ENCODE assay signal across 31 mouse cellular contexts in genomic region chr12:31225451-31225850, GRCm38 (mm10). TPM values are rescaled to one million over a fixed set of nuclear protein-coding genes. Genes with fewer than 3 reads are reported as not detected.
DNase-seq lines count a peak whose midpoint lies in the region; ATAC-seq and TF ChIP-seq lines count a peak whose summit lies in the region.
"Had no signal": no experiment of that assay in that cellular context is flagged by ENCODE, and none has a peak within 500 bp of the region (broad histone marks: within the 10 kb centered on the region; RNA-seq: fewer than 3 reads in every experiment).

No protein-coding gene starts in this region.

- no peaks in the 10 kb centered on the region for H3K9me3 ChIP-seq in hindbrain, embryonic 12.5 days (replicated peaks)
- H3K9me3 ChIP-seq in hindbrain, embryonic 16.5 days (ENCODE audit: control insufficient read depth, low read length), result no peaks in the 10 kb centered on the region
- no peaks in the 10 kb centered on the region for H3K9me3 ChIP-seq in E14TG2a.4 (ENCODE audit: low read length)
- no peaks in the 10 kb centered on the region for H3K9me3 ChIP-seq in midbrain, embryonic 10.5 days (replicated peaks)
- H3K9me3 ChIP-seq: G1E; heart, embryonic 15.5 days; liver, embryonic 13.5 days had no signal

- WGBS in hindbrain, embryonic 12.5 days, result 39% methylated on average over 8 of the region's 8 CpGs
- WGBS in hindbrain, embryonic 16.5 days, result 56% methylated on average over 8 of the region's 8 CpGs
- WGBS in midbrain, embryonic 10.5 days, result 44% methylated on average over 8 of the region's 8 CpGs

- no peak overlapping the region for H3K4me2 ChIP-seq in hindbrain, embryonic 12.5 days (replicated peaks)
- no peak overlapping the region for H3K4me2 ChIP-seq in hindbrain, embryonic 16.5 days (ENCODE audit: low read length)
- H3K4me2 ChIP-seq: heart, embryonic 15.5 days; liver, embryonic 13.5 days had no signal

- H3K4me3 ChIP-seq in hindbrain, embryonic 12.5 days, result no peak overlapping the region
- no peak overlapping the region for H3K4me3 ChIP-seq in hindbrain, embryonic 16.5 days (ENCODE audit: low read length)
- H3K4me3 ChIP-seq in C2C12 (ENCODE audit: insufficient read depth, poor library complexity, severe bottlenecking) (no peak overlapping the region), E14TG2a.4 (replicated peaks; ENCODE audit: low read length) (peak overlapping the region; percentile 32; the same call in 1 of the 2 replicates)
- H3K4me3 ChIP-seq in midbrain, embryonic 10.5 days, result no peak overlapping the region
- H3K4me3 ChIP-seq: heart, embryonic 15.5 days; left cerebral cortex, adult 2 months; liver, embryonic 13.5 days had no signal

- no peaks in the 10 kb centered on the region for H3K36me3 ChIP-seq in hindbrain, embryonic 12.5 days
- H3K36me3 ChIP-seq in hindbrain, embryonic 16.5 days (ENCODE audit: control insufficient read depth, insufficient read depth, low read length), result no peaks in the 10 kb centered on the region
- no peaks in the 10 kb centered on the region for H3K36me3 ChIP-seq in C2C12 (ENCODE audit: control insufficient read depth, insufficient read depth)
- H3K36me3 ChIP-seq in E14TG2a.4 (ENCODE audit: insufficient read depth, low read length), result no peaks in the 10 kb centered on the region
- no peaks in the 10 kb centered on the region for H3K36me3 ChIP-seq in midbrain, embryonic 10.5 days
- H3K36me3 ChIP-seq: G1E; heart, embryonic 15.5 days; liver, embryonic 13.5 days had no signal

- no peaks in the 10 kb centered on the region for H3K79me2 ChIP-seq in C2C12 (ENCODE audit: control insufficient read depth, insufficient read depth)

- peak; percentile 32; the same call in 1 of the 2 replicates for ATAC-seq in hindbrain, embryonic 12.5 days (ENCODE audit: low FRiP score)
- no peak for ATAC-seq in hindbrain, embryonic 16.5 days
- ATAC-seq: forebrain, postnatal 0 days; Patski had no signal

- peak; percentile 96 for DNase-seq in ZHBTc4 (ENCODE audit: low read depth, low spot score)
- DNase-seq in midbrain, embryonic 10.5 days (ENCODE audit: low spot score), result no peak
- no peak for DNase-seq in adrenal gland, adult 2 months
- DNase-seq: adrenal gland, postnatal 14 days; cerebellum, adult 2 months; cerebellum, postnatal 25 days; forebrain, postnatal 0 days; gastrocnemius, postnatal 36 days; heart, postnatal 36 days; kidney, adult 11 months; kidney, postnatal 10 days; liver, embryonic 13.5 days; lung, adult 2 months; midbrain, embryonic 14.5 days; right cerebral cortex, postnatal 14 days; spleen, adult 18-20 months; thymus, postnatal 14 days had no signal

- TF ChIP-seq CTCF in C2C12 (IDR thresholded peaks at IDR 0.05; ENCODE audit: control insufficient read depth, insufficient read depth, insufficient read length), result no peak
- no peak for TF ChIP-seq CTCF in E14TG2a.4 (conservative IDR thresholded peaks at IDR 0.05; ENCODE audit: low read length)

- H3K27me3 ChIP-seq in hindbrain, embryonic 12.5 days, result no peaks in the 10 kb centered on the region
- H3K27me3 ChIP-seq in hindbrain, embryonic 16.5 days (replicated peaks; ENCODE audit: control insufficient read depth, insufficient read depth, low read length), result no peaks in the 10 kb centered on the region
- H3K27me3 ChIP-seq in C2C12 (ENCODE audit: control insufficient read depth, insufficient read depth, insufficient read length), result no peaks in the 10 kb centered on the region
- 0 out of 2 replicates have a peak, but pooled peaks cover 2% of the 10 kb centered on the region for H3K27me3 ChIP-seq in E14TG2a.4 (ENCODE audit: insufficient read depth, low read length)
- H3K27me3 ChIP-seq in midbrain, embryonic 10.5 days (ENCODE audit: low read depth, poor library complexity, severe bottlenecking), result no peaks in the 10 kb centered on the region
- H3K27me3 ChIP-seq: heart, embryonic 15.5 days; liver, embryonic 13.5 days; Patski had no signal

- no peaks in the 10 kb centered on the region for H3K4me1 ChIP-seq in hindbrain, embryonic 12.5 days
- no peaks in the 10 kb centered on the region for H3K4me1 ChIP-seq in hindbrain, embryonic 16.5 days (ENCODE audit: control insufficient read depth, insufficient read depth, low read depth, low read length)
- peaks cover 57% of the 10 kb centered on the region for H3K4me1 ChIP-seq in E14TG2a.4 (replicated peaks; ENCODE audit: low read depth, low read length)
- peaks cover 18% of the 10 kb centered on the region for H3K4me1 ChIP-seq in midbrain, embryonic 10.5 days
- H3K4me1 ChIP-seq: liver, embryonic 13.5 days had no signal

- no peaks in the 10 kb centered on the region for H3K79me3 ChIP-seq in C2C12 (ENCODE audit: low read depth)

- no peak overlapping the region for H3K9ac ChIP-seq in hindbrain, embryonic 12.5 days
- H3K9ac ChIP-seq in hindbrain, embryonic 16.5 days (ENCODE audit: low read depth, low read length), result no peak overlapping the region
- H3K9ac ChIP-seq: forebrain, postnatal 0 days; heart, embryonic 15.5 days; liver, embryonic 13.5 days had no signal

- no peak overlapping the region for H3ac ChIP-seq in C2C12 (ENCODE audit: control insufficient read depth, insufficient read length, low read depth)

- H3K27ac ChIP-seq in hindbrain, embryonic 12.5 days, result no peak overlapping the region
- no peak overlapping the region for H3K27ac ChIP-seq in hindbrain, embryonic 16.5 days (ENCODE audit: low read depth, low read length)
- no peak overlapping the region for H3K27ac ChIP-seq in midbrain, embryonic 10.5 days (replicated peaks)
- H3K27ac ChIP-seq: heart, embryonic 15.5 days; left cerebral cortex, adult 2 months; liver, embryonic 13.5 days had no signal

TF ChIP-seq in C2C12, 6 proteins besides CTCF, POLR2A, EP300 and RAD21:
- TF ChIP-seq FOSL1 (IDR thresholded peaks at IDR 0.05; ENCODE audit: insufficient read depth, low read length, poor library complexity, severe bottlenecking) (no peak), USF1 (IDR thresholded peaks at IDR 0.05; ENCODE audit: low read depth) (peak; percentile 51), MYOG (IDR thresholded peaks at IDR 0.05; ENCODE audit: control insufficient read depth, extremely low read depth, insufficient read length) (no peak), CEBPB (IDR thresholded peaks at IDR 0.05; ENCODE audit: low read depth) (no peak)

RNA-seq across cellular contexts. Expression of gene Gm6993, which starts 15.1 kb away (rescaled TPM):
- not detected in 2 replicates for polyA plus RNA-seq in hindbrain, embryonic 12.5 days (2016; fragmentation: Nextera tagmentation; extraction: Ambion mirVana)
- polyA plus RNA-seq in hindbrain, embryonic 16.5 days (2015; fragmentation: Nextera tagmentation; extraction: Ambion mirVana), result not detected in 2 replicates
- not detected for polyA plus RNA-seq in C2C12 (2012; fragmentation: generic; extraction: Trizol)
- not detected in 2 replicates for polyA plus RNA-seq in midbrain, embryonic 10.5 days (2016; fragmentation: Nextera tagmentation; extraction: Ambion mirVana)
- not detected for total RNA-seq in adrenal gland, adult 2 months (2021)
- not detected in 2 replicates for polyA plus RNA-seq in adrenal gland, adult 2 months (2012; rRNA removed)
- total RNA-seq: adrenal gland, postnatal 14 days; forebrain, postnatal 0 days; G1E; gastrocnemius, postnatal 36 days; heart, adult 8-10 months; heart, postnatal 36 days; layer of hippocampus, postnatal 10 days; left cerebral cortex, adult 2 months; left cerebral cortex, postnatal 36 days; megakaryocyte, adult 5-6 weeks had no signal
- polyA plus RNA-seq: cerebellum, adult 2 months; embryonic facial prominence, embryonic 14.5 days; forebrain, postnatal 0 days; G1E; heart, embryonic 15.5 days; limb, embryonic 14.5 days; liver, embryonic 13.5 days; lung, adult 2 months; midbrain, embryonic 14.5 days; Patski had no signal

RNA-seq across cellular contexts. Expression of gene Lamb1, which starts 39.6 kb away (rescaled TPM):
- 33.7 and 41.5 TPM in 2 replicates for polyA plus RNA-seq in hindbrain, embryonic 12.5 days (2016; fragmentation: Nextera tagmentation; extraction: Ambion mirVana)
- 16.9 and 23.7 TPM in 2 replicates for polyA plus RNA-seq in hindbrain, embryonic 16.5 days (2015; fragmentation: Nextera tagmentation; extraction: Ambion mirVana)
- 96.1 TPM for polyA plus RNA-seq in C2C12 (2012; fragmentation: generic; extraction: Trizol)
- 17.8 and 20.8 TPM in 2 replicates for polyA plus RNA-seq in midbrain, embryonic 10.5 days (2016; fragmentation: Nextera tagmentation; extraction: Ambion mirVana)
- total RNA-seq in adrenal gland, adult 2 months (2021), result 100 to 1,000 TPM; 129 to 147 TPM
- 33.2 and 35.8 TPM in 2 replicates for polyA plus RNA-seq in adrenal gland, adult 2 months (2012; rRNA removed)
- polyA plus RNA-seq: G1E had no signal
